Mouse (Mus musculus) hindlimb bud, embryonic 11.5 days (tissue): Measurements from ENCODE around the gene Lyrm1.

ENCODE experiments used
- DNase-seq: peaks from one replicate; pipeline ENCODE4 v3.0.0-alpha.2; 2012; ENCODE audit warnings: low read depth, low spot score; ENCODE audit errors: extremely low spot score

Lyrm1 gene

GRCm38 (mm10) chr7:119881229-119881628, 14.4 kb upstream of the Lyrm1 start:
- DNase-seq = no peak

DNA sequence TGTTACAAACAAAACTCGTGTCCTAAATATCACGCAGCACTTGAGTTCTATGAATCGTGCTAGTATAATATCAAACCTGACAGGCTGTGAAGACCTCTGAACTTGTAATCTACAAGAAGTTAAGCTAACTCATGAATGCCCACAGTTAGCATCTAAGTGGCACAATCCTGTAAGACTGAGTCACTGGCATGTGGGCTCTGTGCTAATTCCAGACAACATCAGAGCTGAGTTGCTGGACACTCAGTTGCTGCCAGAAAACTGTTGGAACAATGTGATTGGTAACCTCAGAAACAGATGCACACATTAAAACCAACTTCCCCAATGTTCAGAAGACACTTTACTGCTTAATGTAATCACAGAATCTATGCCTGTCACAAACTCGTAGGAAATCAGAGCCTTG, 7.8 kb upstream of the Lyrm1 start:
- DNase-seq = no peak

DNA sequence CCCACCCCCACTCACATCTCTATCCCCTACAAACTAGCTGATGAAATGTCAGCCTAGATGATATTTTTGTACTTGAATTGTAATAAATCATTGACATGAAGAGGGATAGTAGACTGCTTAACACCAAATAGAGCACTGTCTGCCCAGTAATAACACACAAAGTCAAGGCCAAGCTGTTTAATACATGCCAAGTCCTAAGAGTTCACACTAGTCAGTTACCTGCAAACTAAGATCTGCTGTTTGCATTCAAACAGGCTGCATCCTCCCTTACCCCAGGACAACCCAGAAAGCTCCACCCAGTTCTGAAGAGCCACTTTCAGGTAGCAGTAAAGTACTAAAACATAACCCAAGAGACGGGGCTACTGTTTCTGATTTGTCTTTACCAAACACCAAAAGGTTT, 3.5 kb upstream of the Lyrm1 start:
- DNase-seq = no peak

DNA sequence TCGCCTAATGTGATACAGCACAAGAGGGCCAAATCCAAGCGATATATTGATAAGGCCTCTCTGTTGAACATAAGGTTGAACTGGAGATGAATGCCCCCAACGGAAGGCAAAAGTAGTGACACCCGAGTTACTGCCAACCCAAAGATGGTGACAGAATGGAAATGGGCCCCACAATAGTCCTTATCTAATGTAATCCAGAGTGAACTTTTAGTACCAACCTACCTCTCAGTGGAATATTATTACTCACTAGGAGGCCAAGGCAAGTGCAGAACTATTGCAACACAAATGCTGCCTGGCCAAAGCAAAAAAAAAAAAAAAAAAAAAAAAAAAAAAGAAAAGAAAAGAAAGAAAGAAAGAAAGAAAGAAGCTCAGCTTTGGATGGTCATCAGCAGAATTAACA, 2.9 kb upstream of the Lyrm1 start:
- no peak for DNase-seq

- no peak for DNase-seq
Observed at GRCm38 (mm10) chr7:119894818-119895544, 680 bp upstream of the Lyrm1 start.

- DNase-seq = no peak
Observed at GRCm38 (mm10) chr7:119897521-119898109, 2.0 kb downstream of the Lyrm1 start.

DNA sequence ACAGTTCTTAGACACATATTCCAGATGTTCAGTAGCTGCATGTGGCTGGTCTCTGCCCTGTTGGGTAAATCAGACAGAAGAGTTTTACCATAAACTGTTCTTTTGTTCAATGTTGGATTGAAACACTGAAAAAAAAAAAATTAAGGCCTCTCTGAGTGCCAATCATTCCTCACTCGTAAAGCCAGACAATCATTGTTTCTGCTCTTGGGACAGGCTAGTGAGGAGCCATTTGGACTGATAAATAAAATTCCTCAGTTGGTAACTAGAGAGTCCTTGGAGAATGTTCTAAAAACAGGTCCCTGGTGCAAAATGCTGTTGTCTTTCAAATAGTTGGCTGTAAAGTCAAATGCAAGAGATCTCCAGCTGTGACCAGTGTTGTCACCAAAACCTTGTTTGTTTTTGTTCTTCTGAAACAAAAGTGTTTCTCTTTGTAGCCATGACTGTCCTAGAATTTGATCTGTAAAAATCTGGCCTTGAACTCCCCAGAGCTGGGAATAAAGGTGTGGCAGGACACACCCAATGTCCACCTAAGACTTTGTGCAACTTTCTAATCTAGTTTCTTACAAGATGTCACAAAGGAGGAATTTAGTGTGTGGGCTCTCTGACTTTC, 2.7 kb downstream of the Lyrm1 start:
- DNase-seq = no peak

DNA sequence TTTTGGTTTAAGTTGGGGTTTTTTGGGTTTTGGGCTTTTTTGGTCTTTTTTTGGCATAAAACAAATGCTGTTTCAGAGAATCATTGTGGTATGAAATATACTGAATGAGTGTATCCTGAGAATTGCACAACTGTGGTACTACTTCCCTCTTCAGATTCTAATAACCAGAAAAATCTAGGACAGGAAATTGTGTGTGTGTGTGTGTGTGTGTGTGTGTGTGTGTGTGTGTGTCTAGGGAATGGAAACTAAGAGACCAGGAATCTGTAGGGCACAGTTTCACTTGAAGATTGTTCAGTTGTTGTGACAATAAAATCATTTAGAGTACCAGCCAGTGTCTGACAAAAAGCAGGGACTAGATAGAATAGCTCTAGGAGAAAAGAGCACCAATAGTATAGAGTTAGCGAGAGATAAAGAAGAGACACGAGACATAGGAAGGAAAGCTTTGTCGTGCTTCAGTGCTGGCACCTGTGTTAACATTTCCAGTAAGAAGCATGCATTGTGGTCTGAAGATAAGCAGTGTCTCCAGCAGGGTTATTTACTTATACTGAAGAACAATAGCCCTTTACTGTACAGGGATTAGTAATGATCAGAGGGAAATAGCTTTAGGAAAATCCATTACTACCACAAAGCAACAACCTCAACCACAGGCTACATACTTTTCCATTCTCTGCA, 3.9 kb downstream of the Lyrm1 start:
- no peak for DNase-seq

GRCm38 (mm10) chr7:119906523-119907215, 11.0 kb downstream of the Lyrm1 start:
- no peak for DNase-seq

DNA sequence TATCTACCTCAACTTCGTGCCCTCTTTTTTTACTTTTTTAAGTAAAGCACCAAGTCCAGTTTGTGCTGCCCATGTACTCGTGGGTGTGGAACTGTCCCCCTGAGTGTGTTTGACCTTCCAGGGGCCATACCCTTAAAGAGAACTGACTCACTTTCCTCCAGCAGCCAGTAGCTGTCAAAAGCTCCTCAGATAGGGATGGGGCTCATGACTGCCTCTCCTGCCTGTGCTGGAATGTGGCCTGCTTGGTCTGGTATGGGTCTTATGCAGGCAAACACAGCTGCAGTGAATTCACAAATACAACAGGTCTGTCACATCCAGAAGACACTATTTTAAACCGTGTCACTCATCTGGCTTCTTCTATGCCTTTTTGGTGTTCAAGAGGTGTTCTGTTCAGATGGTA, 16.1 kb downstream of the Lyrm1 start:
- DNase-seq = no peak

GRCm38 (mm10) chr7:119920457-119920856, 24.8 kb downstream of the Lyrm1 start:
- DNase-seq = no peak

DNA sequence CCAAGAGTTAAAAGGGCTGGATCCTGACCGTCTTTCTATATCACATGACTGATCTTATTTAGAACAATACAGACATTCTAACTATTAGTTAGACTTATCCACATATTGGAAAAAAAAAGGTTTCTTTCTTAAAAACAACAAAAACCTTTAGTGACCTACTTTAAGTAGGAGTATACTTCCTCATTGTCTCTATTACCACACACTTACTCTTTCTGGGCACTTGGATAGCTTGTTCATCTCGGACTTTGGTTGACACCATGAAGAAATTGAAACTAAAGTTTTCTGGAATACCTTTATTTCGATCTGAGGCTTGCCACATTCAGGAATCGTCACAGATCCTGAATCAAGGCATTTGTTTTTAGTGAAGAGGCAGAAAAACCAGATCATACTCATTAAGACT, 25.4 kb downstream of the Lyrm1 start:
- DNase-seq = no peak

GRCm38 (mm10) chr7:119928783-119929440, 33.3 kb downstream of the Lyrm1 start:
- DNase-seq = no peak

- no peak for DNase-seq
Observed at GRCm38 (mm10) chr7:119936321-119936720, 40.7 kb downstream of the Lyrm1 start.

- no peak for DNase-seq
Observed at GRCm38 (mm10) chr7:119937036-119937435, 41.4 kb downstream of the Lyrm1 start.

DNA sequence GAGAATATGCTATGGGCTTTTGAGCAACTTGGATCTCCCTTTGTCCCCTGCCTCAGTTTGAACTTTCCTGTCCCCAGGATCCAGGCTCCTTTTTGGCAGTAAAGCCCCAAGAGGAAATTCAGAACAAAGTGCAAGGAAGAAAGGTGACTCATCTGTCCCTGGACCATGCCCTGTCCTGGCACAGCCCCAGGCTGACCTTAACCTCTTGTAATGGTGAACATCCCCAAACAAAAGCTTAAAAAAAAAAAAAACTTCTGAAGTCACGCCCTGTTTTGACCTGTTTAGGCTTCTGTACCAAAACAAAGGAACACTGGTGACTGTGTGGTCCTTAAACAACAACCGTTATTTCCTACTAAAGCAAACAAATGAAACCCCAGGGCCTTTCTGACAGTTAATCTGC, 45.9 kb downstream of the Lyrm1 start:
- no peak for DNase-seq

DNA sequence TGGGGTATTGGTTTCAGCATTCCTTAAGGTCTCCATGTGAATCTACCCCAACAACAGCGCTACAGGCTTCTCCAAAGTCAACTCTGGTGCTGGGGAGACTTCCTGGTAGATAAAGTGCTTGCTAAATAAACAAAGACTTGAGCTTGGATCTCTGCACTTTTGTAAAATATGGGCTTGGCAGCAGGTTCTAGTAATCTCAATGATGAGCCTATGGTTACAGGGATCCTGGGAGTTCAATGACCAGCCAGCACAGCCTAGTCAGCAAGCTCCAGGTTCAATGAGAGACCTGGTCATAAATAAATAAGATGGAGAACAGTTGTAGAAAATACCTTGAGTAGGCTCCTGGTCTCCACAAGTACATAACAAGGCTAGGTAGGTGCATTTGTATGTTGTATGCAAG, 58.4 kb downstream of the Lyrm1 start:
- no peak for DNase-seq

DNA sequence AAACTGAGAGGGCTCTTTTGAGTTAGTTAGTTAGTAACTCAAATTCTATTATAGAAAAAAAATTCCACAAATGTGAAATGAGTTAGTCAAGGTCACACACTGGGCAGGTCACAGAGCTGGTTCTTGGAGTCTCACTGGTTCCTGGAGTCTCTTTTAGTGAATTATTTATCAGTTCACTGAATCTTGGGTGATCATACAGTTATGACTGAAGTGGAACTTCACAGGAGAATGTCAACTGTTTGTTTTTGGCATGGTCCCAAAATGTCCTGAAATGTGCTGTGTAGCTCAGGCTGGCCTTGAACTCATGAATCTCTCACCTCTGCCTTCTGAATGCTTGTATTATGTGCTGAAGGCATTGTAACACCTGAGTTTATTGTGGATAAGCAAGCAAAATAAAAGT, 61.8 kb downstream of the Lyrm1 start:
- DNase-seq = no peak

DNA sequence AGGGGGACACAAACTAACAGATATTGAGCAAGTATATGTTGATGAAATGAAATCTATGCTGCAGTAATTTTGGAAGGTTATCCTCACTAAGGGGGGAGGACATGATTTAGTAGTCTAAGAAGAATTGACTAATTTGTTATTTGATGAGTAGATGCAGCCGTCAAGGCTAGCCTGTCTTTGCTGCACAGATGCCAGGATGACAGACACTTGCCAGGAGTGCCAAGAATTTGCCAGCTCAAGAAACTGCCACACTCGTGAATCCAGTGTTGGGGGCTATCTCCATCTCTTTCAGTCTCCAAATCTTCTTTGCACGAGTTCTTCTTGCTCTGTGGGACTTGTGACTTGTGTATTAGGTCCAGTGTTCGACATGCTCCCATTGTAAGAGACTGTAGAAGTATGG, 63.4 kb downstream of the Lyrm1 start:
- no peak for DNase-seq

DNA sequence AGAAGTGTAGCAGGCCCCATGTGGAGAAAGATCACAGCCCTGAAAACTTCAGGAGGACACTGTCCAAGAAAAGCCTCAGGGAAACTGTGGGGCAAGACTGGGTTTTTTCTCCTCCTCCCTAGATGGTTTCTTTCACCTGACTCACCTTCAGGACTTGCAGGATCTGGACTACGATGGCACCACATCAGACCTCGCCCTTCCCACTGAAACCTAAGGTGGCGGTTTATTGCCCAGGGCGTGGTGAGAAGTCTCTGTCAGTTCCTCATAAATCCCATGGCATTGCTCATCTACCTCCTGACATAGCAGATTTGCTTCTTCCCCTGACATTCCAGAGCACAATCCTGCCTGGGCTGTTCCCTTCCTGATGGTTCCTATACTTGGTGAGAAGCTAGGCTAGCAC, 63.8 kb downstream of the Lyrm1 start:
- DNase-seq = no peak

GRCm38 (mm10) chr7:119960006-119960405, 64.3 kb downstream of the Lyrm1 start:
- DNase-seq = no peak
